Mouse (Mus musculus): ENCODE measurements around the gene Gm4756. TPM values are rescaled to one million over a fixed set of nuclear protein-coding genes. Genes with fewer than 3 reads are reported as not detected.

Gene Gm4756
- polyA plus RNA-seq, 1 experiment from 2014 or later = not detected

DNA sequence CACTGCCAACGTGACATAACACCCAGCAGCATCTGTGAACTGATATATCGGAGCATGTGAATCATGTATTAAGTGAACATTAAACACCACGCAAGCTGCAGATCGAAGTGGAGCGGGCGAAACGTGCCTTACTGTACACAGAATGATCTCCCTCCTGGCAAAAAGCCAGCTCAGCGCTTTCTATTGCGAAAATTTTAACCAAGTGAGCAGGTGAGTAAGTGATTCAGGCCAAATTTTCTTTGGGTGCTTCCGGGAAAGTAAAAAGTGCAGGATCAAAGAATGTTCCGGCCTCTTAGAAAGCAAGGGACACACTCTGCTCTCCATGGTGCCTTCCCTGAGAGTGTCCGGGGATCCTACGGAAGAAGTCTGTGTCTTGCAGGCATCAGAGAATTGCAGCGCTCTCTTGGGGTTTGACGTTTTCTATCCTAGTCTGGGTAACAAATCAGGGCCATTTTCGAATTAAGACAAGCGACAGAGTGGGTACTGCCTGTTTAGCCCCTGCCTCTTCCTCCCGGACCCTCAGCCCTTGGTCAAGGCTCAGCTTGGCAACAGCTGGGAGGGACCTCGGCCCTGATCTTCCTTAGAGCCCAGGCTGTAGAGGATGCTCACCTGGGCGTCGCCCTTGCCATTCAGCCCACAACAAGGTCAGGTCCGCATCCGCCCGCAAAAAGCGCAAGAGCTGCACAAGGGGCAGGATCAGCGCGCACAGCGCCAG lies 14.7 kb upstream of the Gm4756 start:
- no peaks in the 10 kb centered on the region for H3K27me3 ChIP-seq (ENCODE audit: control insufficient read depth, insufficient read depth, low read depth, low read length)
- 7% methylated on average over 28 of the region's 28 CpGs for WGBS (ENCODE audit: insufficient replicate concordance)
- H3K27ac ChIP-seq (ENCODE audit: low read length) = peak overlapping the region; percentile 82
- peak overlapping the region; percentile 63 for H3K4me3 ChIP-seq (ENCODE audit: low read depth, low read length)
- no peaks in the 10 kb centered on the region for H3K9me3 ChIP-seq (replicated peaks; ENCODE audit: control insufficient read depth, low read length)
- peak overlapping the region; percentile 77 for H3K4me2 ChIP-seq (ENCODE audit: low read depth, low read length)
- H3K4me1 ChIP-seq (ENCODE audit: control insufficient read depth, low read depth, low read length) = no peaks in the 10 kb centered on the region; the same call in none of the 2 replicates
- H3K9ac ChIP-seq (ENCODE audit: low read depth, low read length) = peak overlapping the region; percentile 53
- ATAC-seq (ENCODE audit: low read depth) = peak; percentile 59
- no peaks in the 10 kb centered on the region for H3K36me3 ChIP-seq (ENCODE audit: control insufficient read depth, insufficient read depth)

DNA sequence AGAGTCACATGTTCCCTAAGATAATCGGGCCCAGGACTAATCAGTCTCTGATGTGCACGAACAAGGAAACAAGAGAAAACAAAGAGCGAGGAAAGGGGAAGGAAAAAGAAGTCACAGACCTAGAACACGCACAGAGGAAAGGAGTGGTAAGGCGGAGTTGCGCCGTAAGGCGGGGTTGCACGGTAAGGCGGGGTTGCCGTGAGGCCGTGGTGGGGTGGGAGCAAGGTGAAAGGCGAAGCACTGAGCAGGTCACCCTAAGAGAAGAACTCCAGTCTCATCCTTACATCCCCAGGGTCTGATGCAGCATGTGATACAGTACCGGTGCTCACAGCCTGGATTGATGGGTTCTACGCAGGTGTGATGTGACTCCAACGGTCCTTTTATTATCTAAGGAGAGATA lies 6.3 kb upstream of the Gm4756 start:
- Histone ChIP-seq H3K9me3 (replicated peaks; ENCODE audit: control insufficient read depth, low read length) (no peaks in the 10 kb centered on the region), H3K36me3 (ENCODE audit: control insufficient read depth, insufficient read depth) (no peaks in the 10 kb centered on the region), H3K4me2 (ENCODE audit: low read depth, low read length) (no peak overlapping the region), H3K4me1 (ENCODE audit: control insufficient read depth, low read depth, low read length) (no peaks in the 10 kb centered on the region), H3K27ac (ENCODE audit: low read length) (no peak overlapping the region), H3K9ac (ENCODE audit: low read depth, low read length) (no peak overlapping the region), H3K27me3 (ENCODE audit: control insufficient read depth, insufficient read depth, low read depth, low read length) (no peaks in the 10 kb centered on the region), H3K4me3 (ENCODE audit: low read depth, low read length) (no peak overlapping the region)
- WGBS (ENCODE audit: insufficient replicate concordance) = 83% methylated on average over 16 of the region's 16 CpGs
- ATAC-seq (ENCODE audit: low read depth) = no peak

DNA sequence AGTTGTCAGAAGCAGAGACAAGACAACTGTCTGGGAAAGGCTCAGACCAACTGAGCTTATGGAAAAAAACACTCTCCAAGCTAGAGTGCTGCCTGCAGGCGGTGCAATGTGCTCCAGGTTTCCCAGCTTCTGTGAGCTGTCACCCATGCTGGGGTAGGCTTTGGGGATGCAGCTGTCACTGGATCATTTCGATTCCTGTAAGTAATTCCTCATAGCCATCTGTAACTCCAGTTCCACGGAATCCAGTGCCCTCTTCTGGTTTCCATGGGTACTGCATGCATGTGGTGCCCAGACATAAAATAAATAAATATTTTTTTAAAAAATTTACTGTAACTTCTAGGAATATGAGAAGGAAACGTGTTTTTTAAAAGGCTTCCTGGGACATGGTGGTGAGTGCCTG lies 5.2 kb upstream of the Gm4756 start:
- no peak overlapping the region for H3K4me3 ChIP-seq (ENCODE audit: low read depth, low read length)
- H3K4me2 ChIP-seq (ENCODE audit: low read depth, low read length) = no peak overlapping the region
- no peak overlapping the region for H3K27ac ChIP-seq (ENCODE audit: low read length)
- no peaks in the 10 kb centered on the region for H3K36me3 ChIP-seq (ENCODE audit: control insufficient read depth, insufficient read depth)
- no peaks in the 10 kb centered on the region; the same call in 1 of the 2 replicates for H3K4me1 ChIP-seq (ENCODE audit: control insufficient read depth, low read depth, low read length)
- ATAC-seq (ENCODE audit: low read depth) = no peak
- H3K27me3 ChIP-seq (ENCODE audit: control insufficient read depth, insufficient read depth, low read depth, low read length) = no peaks in the 10 kb centered on the region
- no peak overlapping the region for H3K9ac ChIP-seq (ENCODE audit: low read depth, low read length)
- 20% methylated on average over 4 of the region's 4 CpGs for WGBS (ENCODE audit: insufficient replicate concordance)
- H3K9me3 ChIP-seq (replicated peaks; ENCODE audit: control insufficient read depth, low read length) = no peaks in the 10 kb centered on the region

DNA sequence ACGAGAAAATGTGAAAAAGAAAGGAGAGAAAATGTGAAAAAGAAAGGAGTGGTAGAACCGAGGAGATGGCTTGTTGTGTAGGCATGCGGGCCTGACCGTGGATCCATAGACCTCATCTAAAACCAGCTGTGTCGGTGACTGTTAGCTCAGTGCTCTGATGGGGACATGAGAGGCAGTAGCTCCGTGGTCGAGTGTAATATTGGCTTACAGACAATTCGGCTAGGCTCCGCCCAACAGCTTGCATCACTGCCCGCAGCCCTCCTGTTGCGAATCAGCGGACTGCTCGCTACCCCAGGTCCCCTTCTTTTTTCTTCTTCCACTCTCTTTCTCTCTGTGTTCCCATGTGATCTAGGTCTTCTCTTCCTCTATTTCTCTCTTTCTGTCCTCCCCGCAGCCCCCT lies 540 bp downstream of the Gm4756 start:
- Histone ChIP-seq H3K4me2 (ENCODE audit: low read depth, low read length) (no peak overlapping the region), H3K9ac (ENCODE audit: low read depth, low read length) (no peak overlapping the region), H3K27ac (ENCODE audit: low read length) (no peak overlapping the region), H3K4me3 (ENCODE audit: low read depth, low read length) (no peak overlapping the region), H3K27me3 (ENCODE audit: control insufficient read depth, insufficient read depth, low read depth, low read length) (no peaks in the 10 kb centered on the region), H3K9me3 (replicated peaks; ENCODE audit: control insufficient read depth, low read length) (no peaks in the 10 kb centered on the region), H3K36me3 (ENCODE audit: control insufficient read depth, insufficient read depth) (no peaks in the 10 kb centered on the region), H3K4me1 (ENCODE audit: control insufficient read depth, low read depth, low read length) (peaks cover 3% of the 10 kb centered on the region)
- 70% methylated on average over 14 of the region's 14 CpGs for WGBS (ENCODE audit: insufficient replicate concordance)
- no peak for ATAC-seq (ENCODE audit: low read depth)

DNA sequence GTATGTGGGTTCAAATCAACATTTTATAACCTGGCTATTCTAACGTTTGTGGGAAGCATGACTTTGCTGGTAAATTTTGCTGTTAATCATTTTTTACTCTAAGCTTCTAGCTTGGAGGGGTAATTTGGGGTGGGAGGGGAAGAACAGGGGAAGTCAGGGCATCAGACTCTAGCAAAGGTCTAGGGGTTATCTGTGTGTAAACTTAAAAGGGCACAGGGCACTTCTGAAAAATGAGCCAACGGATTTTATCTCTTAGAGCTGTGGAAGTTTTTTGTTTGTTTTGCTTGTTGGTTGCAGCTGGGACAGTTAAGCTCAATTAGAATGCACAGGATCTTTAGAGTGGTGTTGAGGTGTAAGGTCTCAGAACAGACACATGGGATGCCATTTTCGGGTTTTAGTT lies 11.4 kb downstream of the Gm4756 start:
- H3K36me3 ChIP-seq (ENCODE audit: control insufficient read depth, insufficient read depth) = no peaks in the 10 kb centered on the region
- no peaks in the 10 kb centered on the region for H3K4me1 ChIP-seq (ENCODE audit: control insufficient read depth, low read depth, low read length)
- H3K9me3 ChIP-seq (replicated peaks; ENCODE audit: control insufficient read depth, low read length) = no peaks in the 10 kb centered on the region
- H3K27me3 ChIP-seq (ENCODE audit: control insufficient read depth, insufficient read depth, low read depth, low read length) = no peaks in the 10 kb centered on the region
- no peak overlapping the region for H3K4me2 ChIP-seq (ENCODE audit: low read depth, low read length)
- WGBS (ENCODE audit: insufficient replicate concordance) = 39% methylated on average over 3 of the region's 3 CpGs
- H3K4me3 ChIP-seq (ENCODE audit: low read depth, low read length) = no peak overlapping the region
- H3K27ac ChIP-seq (ENCODE audit: low read length) = no peak overlapping the region
- no peak overlapping the region for H3K9ac ChIP-seq (ENCODE audit: low read depth, low read length)
- ATAC-seq (ENCODE audit: low read depth) = peak; percentile 70

DNA sequence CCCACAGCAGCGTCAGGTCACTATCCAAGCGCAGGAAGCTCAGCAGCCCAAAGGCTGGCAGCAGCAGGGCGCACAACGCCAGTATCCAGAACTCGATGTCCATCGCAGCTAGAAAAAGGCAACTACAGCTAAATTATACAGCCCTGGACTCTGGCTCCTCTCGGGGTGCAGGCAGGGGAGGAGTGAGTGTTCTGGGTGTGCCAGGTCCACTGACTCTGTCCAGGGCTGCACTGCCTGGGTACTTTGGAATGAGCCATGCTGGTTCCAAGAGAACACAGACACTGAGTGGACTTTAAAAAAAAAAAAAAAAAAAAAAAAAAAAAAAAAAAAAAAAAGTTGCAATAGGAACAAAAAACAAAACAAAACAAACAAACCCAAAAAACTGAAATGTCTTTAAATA lies 20.7 kb downstream of the Gm4756 start:
- 78% methylated on average over 7 of the region's 7 CpGs for WGBS (ENCODE audit: insufficient replicate concordance)

DNA sequence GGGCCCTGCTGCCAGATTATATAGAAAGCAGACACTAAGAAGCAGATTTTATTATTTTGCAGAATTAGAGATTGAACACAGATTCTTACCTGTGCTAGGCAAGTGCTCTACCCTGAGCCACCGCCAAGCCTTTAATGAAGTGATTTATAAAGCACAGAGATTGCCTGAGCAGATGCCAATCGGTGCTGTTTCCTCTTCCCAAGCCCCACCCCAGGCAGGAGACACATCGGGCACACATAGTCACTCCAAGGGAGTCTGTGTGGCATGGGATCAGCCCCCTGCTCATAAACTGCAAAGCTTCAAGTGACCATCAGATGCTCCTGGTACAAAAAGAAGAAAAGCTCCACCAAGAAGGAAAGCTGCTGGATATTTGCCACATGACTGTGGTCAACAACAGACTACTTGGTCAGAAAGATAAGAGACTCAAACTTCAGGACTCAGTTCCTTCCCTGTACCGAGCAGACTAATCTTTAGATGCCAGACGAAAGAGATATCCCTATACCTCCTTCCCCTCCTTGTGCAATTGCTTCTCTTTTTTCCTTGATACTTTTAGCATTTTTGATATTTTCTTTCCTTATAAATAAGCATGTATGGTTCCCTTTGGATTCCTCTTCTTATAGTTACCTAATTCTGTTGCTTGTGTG lies 26.5 kb downstream of the Gm4756 start:
- Histone ChIP-seq H3K27ac (ENCODE audit: low read length) (no peak overlapping the region), H3K9ac (ENCODE audit: low read depth, low read length) (no peak overlapping the region), H3K36me3 (ENCODE audit: control insufficient read depth, insufficient read depth) (no peaks in the 10 kb centered on the region), H3K4me3 (ENCODE audit: low read depth, low read length) (no peak overlapping the region), H3K9me3 (replicated peaks; ENCODE audit: control insufficient read depth, low read length) (no peaks in the 10 kb centered on the region), H3K27me3 (ENCODE audit: control insufficient read depth, insufficient read depth, low read depth, low read length) (no peaks in the 10 kb centered on the region), H3K4me1 (ENCODE audit: control insufficient read depth, low read depth, low read length) (no peaks in the 10 kb centered on the region), H3K4me2 (ENCODE audit: low read depth, low read length) (no peak overlapping the region)
- WGBS (ENCODE audit: insufficient replicate concordance) = 15% methylated on average over 5 of the region's 5 CpGs
- no peak for ATAC-seq (ENCODE audit: low read depth)

More for the DNA sequence above, 20.7 kb downstream of the Gm4756 start:
- Histone ChIP-seq H3K36me3 (ENCODE audit: control insufficient read depth, insufficient read depth) (no peaks in the 10 kb centered on the region), H3K9me3 (replicated peaks; ENCODE audit: control insufficient read depth, low read length) (no peaks in the 10 kb centered on the region), H3K27me3 (ENCODE audit: control insufficient read depth, insufficient read depth, low read depth, low read length) (no peaks in the 10 kb centered on the region), H3K4me2 (ENCODE audit: low read depth, low read length) (no peak overlapping the region), H3K4me1 (ENCODE audit: control insufficient read depth, low read depth, low read length) (no peaks in the 10 kb centered on the region), H3K27ac (ENCODE audit: low read length) (no peak overlapping the region), H3K4me3 (ENCODE audit: low read depth, low read length) (no peak overlapping the region), H3K9ac (ENCODE audit: low read depth, low read length) (no peak overlapping the region)
- ATAC-seq (ENCODE audit: low read depth) = no peak

DNA sequence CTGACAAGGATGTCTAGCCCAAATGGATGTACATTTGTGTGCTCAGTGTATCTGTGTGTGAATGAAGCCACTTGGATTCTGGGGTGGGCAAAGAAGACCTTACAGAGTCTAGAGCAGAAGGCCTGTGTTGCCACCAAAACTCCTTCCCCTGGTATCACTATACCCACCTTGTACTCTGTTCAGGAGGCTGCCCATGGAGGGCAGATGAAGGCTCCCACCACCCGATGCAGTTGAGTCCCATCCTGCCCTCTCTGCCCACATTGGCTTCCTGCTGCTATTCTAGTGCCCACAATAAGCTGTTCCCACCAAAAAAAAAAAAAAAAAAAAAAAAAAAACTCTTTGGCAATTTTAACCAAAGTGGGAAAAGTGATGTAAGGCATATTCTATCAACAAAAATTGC lies 28.0 kb downstream of the Gm4756 start:
- H3K9ac ChIP-seq (ENCODE audit: low read depth, low read length) = no peak overlapping the region
- no peak overlapping the region for H3K27ac ChIP-seq (ENCODE audit: low read length)
- H3K9me3 ChIP-seq (replicated peaks; ENCODE audit: control insufficient read depth, low read length) = no peaks in the 10 kb centered on the region
- H3K36me3 ChIP-seq (ENCODE audit: control insufficient read depth, insufficient read depth) = no peaks in the 10 kb centered on the region
- no peaks in the 10 kb centered on the region for H3K27me3 ChIP-seq (ENCODE audit: control insufficient read depth, insufficient read depth, low read depth, low read length)
- no peak for ATAC-seq (ENCODE audit: low read depth)
- H3K4me1 ChIP-seq (ENCODE audit: control insufficient read depth, low read depth, low read length) = no peaks in the 10 kb centered on the region
- WGBS (ENCODE audit: insufficient replicate concordance) = 22% methylated on average over 1 of the region's 1 CpGs
- H3K4me3 ChIP-seq (ENCODE audit: low read depth, low read length) = no peak overlapping the region
- no peak overlapping the region for H3K4me2 ChIP-seq (ENCODE audit: low read depth, low read length)

DNA sequence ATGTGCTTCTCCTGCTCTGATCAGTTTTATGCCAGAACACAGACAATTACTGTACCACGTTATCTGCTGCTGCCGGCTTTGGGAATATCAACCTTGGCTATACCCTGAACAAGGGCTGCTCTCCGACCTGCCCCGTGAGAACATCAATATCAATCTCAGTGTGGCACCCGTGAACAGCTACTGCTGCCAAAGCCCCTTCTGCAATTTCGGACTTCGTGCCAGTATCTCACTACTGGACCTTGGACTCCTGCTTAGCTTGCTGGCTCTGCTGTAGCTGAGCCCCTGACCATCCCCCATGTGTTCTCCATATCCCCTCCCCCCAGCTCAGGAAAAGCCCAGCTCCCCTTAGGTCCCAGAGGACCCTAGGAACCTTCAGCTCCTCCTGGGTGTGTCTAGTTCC lies 28.6 kb downstream of the Gm4756 start:
- H3K4me3 ChIP-seq (ENCODE audit: low read depth, low read length) = no peak overlapping the region
- H3K4me2 ChIP-seq (ENCODE audit: low read depth, low read length) = no peak overlapping the region
- H3K4me1 ChIP-seq (ENCODE audit: control insufficient read depth, low read depth, low read length) = no peaks in the 10 kb centered on the region
- no peak overlapping the region for H3K27ac ChIP-seq (ENCODE audit: low read length)
- no peaks in the 10 kb centered on the region for H3K27me3 ChIP-seq (ENCODE audit: control insufficient read depth, insufficient read depth, low read depth, low read length)
- 52% methylated on average over 7 of the region's 7 CpGs for WGBS (ENCODE audit: insufficient replicate concordance)
- no peaks in the 10 kb centered on the region for H3K36me3 ChIP-seq (ENCODE audit: control insufficient read depth, insufficient read depth)
- H3K9me3 ChIP-seq (replicated peaks; ENCODE audit: control insufficient read depth, low read length) = no peaks in the 10 kb centered on the region
- H3K9ac ChIP-seq (ENCODE audit: low read depth, low read length) = no peak overlapping the region
- ATAC-seq (ENCODE audit: low read depth) = 0 out of 2 replicates have a peak, but pooled peaks have one; percentile 11

Measured in liver, embryonic 16.5 days (tissue).